Mouse (Mus musculus): ENCODE results near the gene Orai1. TPM values are rescaled to one million over a fixed set of nuclear protein-coding genes. Genes with fewer than 3 reads are reported as not detected.
A peak's percentile ranks its signal among the peaks of the same experiment; 100 is the strongest.

Orai1 gene
- total RNA-seq, 2 experiments from 2014 or later, result 39.5 to 47.6 TPM

GRCm38 (mm10) chr5:123024312-123024711, 9.4 kb downstream of the Orai1 start:
- intact Hi-C loops (cut with DNase I; ENCODE audit: low total_unique reads), result no loop called here
- DNase-seq, result no peak

- DNase-seq, result no peak
- intact Hi-C loops (cut with DNase I; ENCODE audit: low total_unique reads), result no loop called here
These were observed 10.2 kb downstream of the Orai1 start for GRCm38 (mm10) chr5:123024965-123025573.

- DNase-seq, result no peak
- intact Hi-C loops (cut with DNase I; ENCODE audit: low total_unique reads), result no loop called here
These were observed 11.5 kb downstream of the Orai1 start for GRCm38 (mm10) chr5:123026414-123026813.

GRCm38 (mm10) chr5:123027436-123027835, 12.6 kb downstream of the Orai1 start:
- intact Hi-C loops (cut with DNase I; ENCODE audit: low total_unique reads), result no loop called here
- no peak for DNase-seq

- intact Hi-C loops (cut with DNase I; ENCODE audit: low total_unique reads), result no loop called here
These were observed 14.9 kb downstream of the Orai1 start for GRCm38 (mm10) chr5:123029729-123030128.

GRCm38 (mm10) chr5:123031312-123031711, 16.4 kb downstream of the Orai1 start:
- DNase-seq, result no peak
- intact Hi-C loops (cut with DNase I; ENCODE audit: low total_unique reads), result no loop called here

More at GRCm38 (mm10) chr5:123029729-123030128, 14.9 kb downstream of the Orai1 start:
- no peak for DNase-seq

- intact Hi-C loops (cut with DNase I; ENCODE audit: low total_unique reads), result no loop called here
- no peak for DNase-seq
These were observed 18.8 kb downstream of the Orai1 start for GRCm38 (mm10) chr5:123033646-123034160.

- no peak for DNase-seq
- intact Hi-C loops (cut with DNase I; ENCODE audit: low total_unique reads), result no loop called here
These were observed 20.2 kb downstream of the Orai1 start for GRCm38 (mm10) chr5:123035089-123035488.

- DNase-seq, result no peak
- intact Hi-C loops (cut with DNase I; ENCODE audit: low total_unique reads), result no loop called here
These were observed 20.7 kb downstream of the Orai1 start for GRCm38 (mm10) chr5:123035564-123035963.

GRCm38 (mm10) chr5:123038115-123038514, 23.2 kb downstream of the Orai1 start:
- no peak for DNase-seq
- intact Hi-C loops (cut with DNase I; ENCODE audit: low total_unique reads), result no loop called here

GRCm38 (mm10) chr5:123039120-123039752, 24.4 kb downstream of the Orai1 start:
- peak; percentile 78 for DNase-seq
- intact Hi-C loops (cut with DNase I; ENCODE audit: low total_unique reads), result no loop called here

- intact Hi-C loops (cut with DNase I; ENCODE audit: low total_unique reads), result loop anchor here (5.0 kb wide), 1 partner anchor 68 kb away; no protein-coding TSS in a partner anchor
- DNase-seq, result no peak
These were observed 25.9 kb downstream of the Orai1 start for GRCm38 (mm10) chr5:123040796-123041195.

GRCm38 (mm10) chr5:123043856-123044255, 29.0 kb downstream of the Orai1 start:
- intact Hi-C loops (cut with DNase I; ENCODE audit: low total_unique reads), result loop anchor here (5.0 kb wide), 1 partner anchor 72 kb away; no protein-coding TSS in a partner anchor

GRCm38 (mm10) chr5:123045561-123046295, 30.9 kb downstream of the Orai1 start:
- intact Hi-C loops (cut with DNase I; ENCODE audit: low total_unique reads), result no loop called here
- DNase-seq, result peak; percentile 75

More at GRCm38 (mm10) chr5:123043856-123044255, 29.0 kb downstream of the Orai1 start:
- no peak for DNase-seq

- intact Hi-C loops (cut with DNase I; ENCODE audit: low total_unique reads), result no loop called here
- DNase-seq, result no peak
These were observed 32.0 kb downstream of the Orai1 start, which contains the start of gene Morn3 for GRCm38 (mm10) chr5:123046916-123047315. Gene Morn3, minus strand, starts transcription at chr5:123047016.

GRCm38 (mm10) chr5:123049271-123049670, 34.4 kb downstream of the Orai1 start:
- intact Hi-C loops (cut with DNase I; ENCODE audit: low total_unique reads), result no loop called here
- DNase-seq, result no peak

- intact Hi-C loops (cut with DNase I; ENCODE audit: low total_unique reads), result no loop called here
- peak; percentile 58 for DNase-seq
These were observed 36.0 kb downstream of the Orai1 start for GRCm38 (mm10) chr5:123050918-123051317.

GRCm38 (mm10) chr5:123051736-123052135, 36.9 kb downstream of the Orai1 start:
- intact Hi-C loops (cut with DNase I; ENCODE audit: low total_unique reads), result no loop called here
- DNase-seq, result no peak

- DNase-seq, result peak; percentile 99
- intact Hi-C loops (cut with DNase I; ENCODE audit: low total_unique reads), result no loop called here
These were observed 42.7 kb downstream of the Orai1 start for GRCm38 (mm10) chr5:123057366-123058250.

All from gastrocnemius, postnatal 14 days (tissue).